In the genomic region with DNA sequence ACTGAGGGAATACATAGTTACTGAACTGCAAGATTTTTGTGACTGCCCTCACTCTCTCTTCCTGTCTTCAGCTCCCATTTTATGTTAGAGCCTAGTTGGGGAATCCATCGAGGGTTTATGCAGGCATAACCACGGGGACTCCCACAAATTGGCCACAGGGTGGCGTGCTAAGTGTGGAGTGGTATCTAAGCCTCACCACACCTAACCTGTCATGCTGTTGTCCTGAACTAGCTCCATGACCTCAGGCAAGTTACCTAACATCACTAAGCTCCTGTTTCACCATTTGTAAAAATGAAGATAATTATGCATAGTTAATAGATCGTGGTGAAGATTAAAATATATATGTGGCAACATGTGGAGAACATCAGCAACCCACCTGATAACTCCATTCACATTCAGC, we compare ENCODE assay signal across 14 mouse cellular contexts.
DNase-seq lines count a peak whose midpoint lies in the region; ATAC-seq and TF ChIP-seq lines count a peak whose summit lies in the region.
"Had no signal": no experiment of that assay in that cellular context is flagged by ENCODE, and none has a peak within 500 bp of the region (broad histone marks: within the 10 kb centered on the region; RNA-seq: fewer than 3 reads in every experiment).

No protein-coding gene starts in this region.

- WGBS in cerebellum, adult 2 months: 83% methylated on average over 4 of the region's 4 CpGs
- 38% methylated on average over 4 of the region's 4 CpGs for WGBS in liver, embryonic 12.5 days (ENCODE audit: insufficient replicate concordance)

- peak; percentile 5 to 7 for DNase-seq in cerebellum, adult 18-20 months
- DNase-seq in cerebellum, adult 2 months: no peak
- peak; percentile 4 for DNase-seq in liver
- peak; percentile 9 for DNase-seq in gastrocnemius, postnatal 10 days
- no peak for DNase-seq in c-Kit-positive CD71-positive TER-119-positive erythroid progenitor cells, embryonic 14.5 days (ENCODE audit: low spot score)
- DNase-seq in left cerebral cortex, adult 8-10 months (ENCODE audit: low spot score in 2 of 2): no peak
- DNase-seq: B cell, adult 2 months had no signal

- H3K9me3 ChIP-seq in liver, embryonic 12.5 days (replicated peaks): no peaks in the 10 kb centered on the region
- H3K9me3 ChIP-seq: forebrain, embryonic 12.5 days; heart, embryonic 12.5 days; hindbrain, embryonic 12.5 days; lung, embryonic 15.5 days had no signal

- no peaks in the 10 kb centered on the region for H3K36me3 ChIP-seq in liver, embryonic 12.5 days
- H3K36me3 ChIP-seq: forebrain, embryonic 12.5 days; heart, embryonic 12.5 days; hindbrain, embryonic 12.5 days; lung, embryonic 15.5 days had no signal

- no peak overlapping the region for H3K9ac ChIP-seq in liver, embryonic 12.5 days
- H3K9ac ChIP-seq: forebrain, embryonic 12.5 days; heart, embryonic 12.5 days; hindbrain, embryonic 12.5 days; lung, embryonic 15.5 days had no signal

- no peaks in the 10 kb centered on the region for H3K4me1 ChIP-seq in cerebellum, adult 2 months (ENCODE audit: control insufficient read depth, insufficient read depth, low read length)
- no peaks in the 10 kb centered on the region for H3K4me1 ChIP-seq in liver, embryonic 12.5 days
- H3K4me1 ChIP-seq: forebrain, embryonic 12.5 days; heart, embryonic 12.5 days; hindbrain, embryonic 12.5 days; lung, embryonic 15.5 days had no signal

- H3K27me3 ChIP-seq in cerebellum, adult 2 months (ENCODE audit: control insufficient read depth, insufficient read depth, low read length): no peaks in the 10 kb centered on the region
- no peaks in the 10 kb centered on the region for H3K27me3 ChIP-seq in liver, embryonic 12.5 days (replicated peaks)
- H3K27me3 ChIP-seq: forebrain, embryonic 12.5 days; heart, embryonic 12.5 days; hindbrain, embryonic 12.5 days; lung, embryonic 15.5 days had no signal

- no peak for ATAC-seq in liver, embryonic 12.5 days
- ATAC-seq in megakaryocyte progenitor cell, adult 5-6 weeks (replicated peaks; ENCODE audit: poor library complexity): peak; percentile 70
- ATAC-seq: midbrain, embryonic 16.5 days had no signal

- H3K4me2 ChIP-seq in liver, embryonic 12.5 days: no peak overlapping the region
- H3K4me2 ChIP-seq: forebrain, embryonic 12.5 days; heart, embryonic 12.5 days; hindbrain, embryonic 12.5 days; lung, embryonic 15.5 days had no signal

- no peak for TF ChIP-seq POLR2A in cerebellum, adult 2 months (IDR thresholded peaks at IDR 0.05; ENCODE audit: borderline replicate concordance, insufficient read depth, low read length)

- no peak overlapping the region for H3K4me3 ChIP-seq in cerebellum, adult 2 months (replicated peaks; ENCODE audit: insufficient read depth, low read depth, low read length)
- H3K4me3 ChIP-seq in liver, embryonic 12.5 days: no peak overlapping the region
- H3K4me3 ChIP-seq: forebrain, embryonic 12.5 days; heart, embryonic 12.5 days; hindbrain, embryonic 12.5 days; lung, embryonic 15.5 days had no signal

- TF ChIP-seq CTCF in cerebellum, adult 2 months (IDR thresholded peaks at IDR 0.05; ENCODE audit: borderline replicate concordance, insufficient read depth, low read depth, low read length): no peak

- H3K27ac ChIP-seq in cerebellum, adult 2 months (ENCODE audit: insufficient read depth, low read length): no peak overlapping the region
- H3K27ac ChIP-seq in liver, embryonic 12.5 days: no peak overlapping the region
- H3K27ac ChIP-seq: forebrain, embryonic 12.5 days; hindbrain, embryonic 12.5 days; lung, embryonic 15.5 days had no signal

Comparison
In these comparisons a context has a peak if more than half of its experiments do, and no peak if none do; other contexts are left out.
1. DNase-seq: peak in cerebellum, adult 18-20 months (2 of 2), liver (single experiment) and gastrocnemius, postnatal 10 days (single experiment); none in cerebellum, adult 2 months (0 of 2), c-Kit-positive CD71-positive TER-119-positive erythroid progenitor cells, embryonic 14.5 days (single experiment) and left cerebral cortex, adult 8-10 months (0 of 2).